Comparison of ENCODE assay signal across 28 mouse cellular contexts in the genomic region with DNA sequence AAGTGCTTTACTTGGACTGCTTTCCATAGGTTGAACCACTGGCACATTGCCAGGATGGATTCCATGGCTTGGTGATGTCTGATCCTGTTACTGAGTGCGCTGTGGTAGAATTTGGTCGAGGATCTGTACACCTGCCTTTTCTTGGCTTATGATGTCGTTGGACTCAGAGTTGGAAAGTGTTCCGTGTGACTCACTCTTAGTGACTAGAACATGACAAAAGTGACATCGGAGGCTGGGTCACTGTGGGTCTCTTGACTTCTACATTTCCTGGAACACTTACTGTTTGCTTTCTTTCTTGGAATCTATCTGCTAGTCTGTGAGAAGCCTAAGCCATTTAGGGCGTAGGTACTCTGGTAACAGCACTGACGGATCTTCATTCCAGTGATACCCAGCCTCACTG. TPM values are rescaled to one million over a fixed set of nuclear protein-coding genes. Genes with fewer than 3 reads are reported as not detected.
A peak's percentile ranks its signal among the peaks of the same experiment; 100 is the strongest.
DNase-seq lines count a peak whose midpoint lies in the region; ATAC-seq and TF ChIP-seq lines count a peak whose summit lies in the region.
"Had no signal": no experiment of that assay in that cellular context is flagged by ENCODE, and none has a peak within 500 bp of the region (broad histone marks: within the 10 kb centered on the region; RNA-seq: fewer than 3 reads in every experiment).

No protein-coding gene starts in this region.

- no peak overlapping the region for H3K4me3 ChIP-seq in limb, embryonic 14.5 days (replicated peaks; ENCODE audit: low read length)
- no peak overlapping the region for H3K4me3 ChIP-seq in limb, embryonic 10.5 days
- H3K4me3 ChIP-seq: embryonic facial prominence, embryonic 12.5 days; forebrain, embryonic 10.5 days; heart, embryonic 15.5 days; limb, embryonic 12.5 days; midbrain, embryonic 13.5 days; stomach, embryonic 15.5 days had no signal

- ATAC-seq in limb, embryonic 14.5 days (ENCODE audit: low FRiP score, low read depth): no peak
- peak; percentile 50 for ATAC-seq in CD4-positive, CD25-positive, alpha-beta regulatory T cell, adult 4 months
- ATAC-seq: forebrain, embryonic 16.5 days; hindbrain, embryonic 16.5 days; intestine, embryonic 16.5 days; midbrain, embryonic 13.5 days had no signal

- no peak overlapping the region for H3K27ac ChIP-seq in limb, embryonic 14.5 days (replicated peaks; ENCODE audit: low read depth, low read length)
- H3K27ac ChIP-seq in limb, embryonic 10.5 days: no peak overlapping the region
- H3K27ac ChIP-seq: embryonic facial prominence, embryonic 12.5 days; forebrain, embryonic 10.5 days; heart, embryonic 15.5 days; kidney, postnatal 0 days; limb, embryonic 12.5 days; midbrain, embryonic 13.5 days; stomach, embryonic 15.5 days had no signal

- WGBS in limb, embryonic 14.5 days: 78% methylated on average over 7 of the region's 7 CpGs
- 97% methylated on average over 7 of the region's 7 CpGs for WGBS in limb, embryonic 10.5 days

- peak; percentile 42 for DNase-seq in limb, embryonic 14.5 days (ENCODE audit: low spot score)
- DNase-seq in limb, embryonic 10.5 days (ENCODE audit: low spot score): no peak
- DNase-seq in CD4-positive helper T cell, adult 2 months (ENCODE audit: low read depth, low spot score): peak; percentile 62
- DNase-seq in induced T-regulatory cell, adult 2 months (ENCODE audit: low read depth): peak; percentile 83
- no peak for DNase-seq in left cerebral cortex, adult 8-10 months (ENCODE audit: low spot score in 2 of 2)
- no peak for DNase-seq in right cerebral cortex, postnatal 36 days (ENCODE audit: low spot score in 2 of 2)
- no peak for DNase-seq in adrenal gland, postnatal 4 days (ENCODE audit: low spot score in 2 of 2)
- DNase-seq: adrenal gland, postnatal 36 days; cerebellum, adult 8-10 months; cerebellum, postnatal 36 days; kidney, adult 8-10 months; layer of hippocampus, adult 9-11 months; lung, postnatal 4 days; retina, postnatal 1 day; right cerebral cortex, postnatal 14 days; thymus, postnatal 14 days had no signal

- no peak for TF ChIP-seq POLR2A in limb, embryonic 14.5 days (IDR thresholded peaks at IDR 0.05; ENCODE audit: borderline replicate concordance, extremely low read depth, insufficient read depth, insufficient read length)

- H3K9ac ChIP-seq in limb, embryonic 14.5 days (ENCODE audit: low read depth, low read length, severe bottlenecking): no peak overlapping the region
- H3K9ac ChIP-seq: embryonic facial prominence, embryonic 12.5 days; heart, embryonic 15.5 days; limb, embryonic 12.5 days; midbrain, embryonic 13.5 days; stomach, embryonic 15.5 days had no signal

- H3K4me1 ChIP-seq in limb, embryonic 14.5 days (ENCODE audit: control insufficient read depth, insufficient read depth, low read length): peaks cover 21% of the 10 kb centered on the region
- peaks cover 38% of the 10 kb centered on the region for H3K4me1 ChIP-seq in limb, embryonic 10.5 days

- no peak overlapping the region for H3K4me2 ChIP-seq in limb, embryonic 14.5 days (replicated peaks; ENCODE audit: low read depth, low read length, severe bottlenecking)
- H3K4me2 ChIP-seq: embryonic facial prominence, embryonic 12.5 days; heart, embryonic 15.5 days; limb, embryonic 12.5 days; liver, embryonic 11.5 days; midbrain, embryonic 13.5 days; stomach, embryonic 15.5 days had no signal

- H3K36me3 ChIP-seq in limb, embryonic 14.5 days (ENCODE audit: control insufficient read depth, insufficient read depth, low read length): no peaks in the 10 kb centered on the region
- 0 out of 2 replicates have a peak, but pooled peaks cover 4% of the 10 kb centered on the region for H3K36me3 ChIP-seq in limb, embryonic 10.5 days
- H3K36me3 ChIP-seq: embryonic facial prominence, embryonic 12.5 days; forebrain, embryonic 10.5 days; heart, embryonic 15.5 days; midbrain, embryonic 13.5 days had no signal

- no peaks in the 10 kb centered on the region for H3K9me3 ChIP-seq in limb, embryonic 14.5 days (ENCODE audit: control insufficient read depth, low read length)
- no peaks in the 10 kb centered on the region for H3K9me3 ChIP-seq in limb, embryonic 10.5 days (replicated peaks)
- H3K9me3 ChIP-seq: embryonic facial prominence, embryonic 12.5 days; forebrain, embryonic 10.5 days; heart, embryonic 15.5 days; limb, embryonic 12.5 days; midbrain, embryonic 13.5 days; stomach, embryonic 15.5 days had no signal

- H3K27me3 ChIP-seq in limb, embryonic 14.5 days (ENCODE audit: control insufficient read depth, insufficient read depth, low read length): no peaks in the 10 kb centered on the region
- no peaks in the 10 kb centered on the region for H3K27me3 ChIP-seq in limb, embryonic 10.5 days (ENCODE audit: low read depth, poor library complexity, severe bottlenecking)
- H3K27me3 ChIP-seq: embryonic facial prominence, embryonic 12.5 days; heart, embryonic 15.5 days; limb, embryonic 12.5 days; midbrain, embryonic 13.5 days; stomach, embryonic 15.5 days had no signal

RNA-seq across cellular contexts. Expression of gene Atxn7l1, which starts 23.3 kb away (rescaled TPM):
- 23.1 and 27.0 TPM in 2 replicates for polyA plus RNA-seq in limb, embryonic 14.5 days (2012; rRNA removed)
- 15.3 and 15.7 TPM in 2 replicates for polyA plus RNA-seq in limb, embryonic 14.5 days (2014; fragmentation: Nextera tagmentation; extraction: Ambion mirVana)
- polyA plus RNA-seq in limb, embryonic 10.5 days (2016; fragmentation: Nextera tagmentation; extraction: Ambion mirVana): 11.0 and 11.7 TPM in 2 replicates
- polyA plus RNA-seq in CD4-positive, CD25-positive, alpha-beta regulatory T cell, adult 4 months (2017; shearing (Covaris generic)): 10 to 100 TPM; 75.6 to 87.7 TPM
- 10 to 100 TPM; 58.3 to 64.4 (median 61.0) TPM for total RNA-seq in left cerebral cortex, adult 8-10 months (2022)
- 10 to 100 TPM; 34.1 to 38.8 TPM for total RNA-seq in adrenal gland, postnatal 4 days (2021)

Comparison
In these comparisons a context has a peak if more than half of its experiments do, and no peak if none do; other contexts are left out.
1. DNase-seq: peak in limb, embryonic 14.5 days (single experiment), CD4-positive helper T cell, adult 2 months (single experiment) and induced T-regulatory cell, adult 2 months (single experiment); none in limb, embryonic 10.5 days (single experiment), left cerebral cortex, adult 8-10 months (0 of 2), right cerebral cortex, postnatal 36 days (0 of 2) and adrenal gland, postnatal 4 days (0 of 2).